Mouse (Mus musculus): ENCODE data around the gene Tomm40l.

GRCm38 (mm10) chr1:171212854-171213253 lies 9.5 kb downstream of the Tomm40l start:
- no peak for TF ChIP-seq ZNF384 (IDR thresholded peaks at IDR 0.05; ENCODE audit: low read depth, low read length)
- TF ChIP-seq HCFC1 (IDR thresholded peaks at IDR 0.05; ENCODE audit: borderline replicate concordance, insufficient read depth, low read length): no peak
